Mouse (Mus musculus): ENCODE measurements at regions not wholly inside any gene's neighbourhood (a gene's known extent, or its start where the extent isn't known, plus 50 kb on each side); places are given as distances from the start of the nearest gene placed in this dataset.
"Not testable (repeated sequence)": the region's sequence is repeated elsewhere in the genome, so short reads cannot be mapped to it uniquely, and the experiment has no call there.

- not testable (repeated sequence) for H3K27ac ChIP-seq (ENCODE audit: low read length); H3K4me3 ChIP-seq (ENCODE audit: low read length); H3K9me3 ChIP-seq (ENCODE audit: control insufficient read depth, low read length); H3K9ac ChIP-seq (ENCODE audit: low read depth, low read length); H3K4me1 ChIP-seq (ENCODE audit: control insufficient read depth, insufficient read depth, low read length); H3K36me3 ChIP-seq (ENCODE audit: control insufficient read depth, insufficient read depth, low read length); H3K4me2 ChIP-seq (ENCODE audit: low read depth, low read length); ATAC-seq; H3K27me3 ChIP-seq (replicated peaks; ENCODE audit: control insufficient read depth, insufficient read depth, low read length)
- WGBS = 77% methylated on average over 14 of the region's 25 CpGs
Observed at GRCm38 (mm10) chr3:21049365-21049764, 682.4 kb upstream of the Agtr1b start.

- H3K9ac ChIP-seq (ENCODE audit: low read depth, low read length) = no peak overlapping the region
- no peak overlapping the region for H3K4me2 ChIP-seq (ENCODE audit: low read depth, low read length)
- H3K27me3 ChIP-seq (replicated peaks; ENCODE audit: control insufficient read depth, insufficient read depth, low read length) = no peaks in the 10 kb centered on the region
- H3K4me3 ChIP-seq (ENCODE audit: low read length) = no peak overlapping the region
- no peaks in the 10 kb centered on the region for H3K36me3 ChIP-seq (ENCODE audit: control insufficient read depth, insufficient read depth, low read length)
- H3K9me3 ChIP-seq (ENCODE audit: control insufficient read depth, low read length) = no peaks in the 10 kb centered on the region
- no peak for ATAC-seq
- no peak overlapping the region for H3K27ac ChIP-seq (ENCODE audit: low read length)
- WGBS = 81% methylated on average over 3 of the region's 3 CpGs
- no peaks in the 10 kb centered on the region for H3K4me1 ChIP-seq (ENCODE audit: control insufficient read depth, insufficient read depth, low read length)
Observed at GRCm38 (mm10) chr3:21045981-21046380, 679.0 kb upstream of the Agtr1b start.

DNA sequence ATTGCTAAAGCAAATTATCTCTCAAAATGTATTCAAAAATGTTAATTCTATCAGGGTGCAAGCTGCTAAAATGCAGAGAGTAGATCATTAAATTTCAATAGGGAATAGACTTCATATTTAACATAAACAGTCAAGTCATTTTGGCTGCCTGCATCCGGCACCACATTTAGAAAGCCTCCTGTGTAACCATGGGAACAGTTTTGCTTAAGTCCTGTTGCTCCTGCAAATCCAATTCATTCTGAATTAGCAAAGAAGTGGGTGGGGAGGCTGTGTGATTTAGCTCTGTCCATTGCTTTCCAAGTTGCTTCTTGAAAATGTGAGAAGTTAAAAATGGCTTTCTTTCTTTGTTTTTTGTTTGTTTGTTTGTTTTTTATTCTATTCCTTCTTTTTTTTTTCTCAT, 658.9 kb upstream of the Agtr1b start:
- WGBS = 42% methylated on average over 1 of the region's 1 CpGs

DNA sequence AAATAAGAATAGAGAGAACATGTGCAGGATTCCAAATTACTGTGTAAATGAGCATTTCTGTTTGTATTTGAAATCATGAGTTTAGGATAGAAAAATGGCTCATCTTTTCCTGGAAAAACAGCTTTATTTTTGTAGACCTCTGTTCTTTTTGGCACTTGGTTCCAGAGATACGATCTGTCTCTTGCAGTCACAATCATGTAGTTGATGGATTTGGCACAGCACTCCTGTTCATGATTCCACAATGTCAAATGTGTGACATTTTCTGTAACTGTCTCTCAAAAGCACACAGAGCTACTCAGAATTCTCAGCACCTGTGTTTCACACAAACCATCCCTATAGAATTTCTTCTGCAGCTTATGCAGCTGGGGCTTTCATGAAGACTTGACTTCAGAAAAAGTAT, 654.0 kb upstream of the Agtr1b start:
- H3K4me2 ChIP-seq (ENCODE audit: low read depth, low read length) = no peak overlapping the region
- no peak overlapping the region for H3K27ac ChIP-seq (ENCODE audit: low read length)
- H3K4me1 ChIP-seq (ENCODE audit: control insufficient read depth, insufficient read depth, low read length) = no peaks in the 10 kb centered on the region
- ATAC-seq = no peak
- no peak overlapping the region for H3K9ac ChIP-seq (ENCODE audit: low read depth, low read length)
- no peaks in the 10 kb centered on the region for H3K27me3 ChIP-seq (replicated peaks; ENCODE audit: control insufficient read depth, insufficient read depth, low read length)
- H3K9me3 ChIP-seq (ENCODE audit: control insufficient read depth, low read length) = no peaks in the 10 kb centered on the region
- no peaks in the 10 kb centered on the region for H3K36me3 ChIP-seq (ENCODE audit: control insufficient read depth, insufficient read depth, low read length)
- no peak overlapping the region for H3K4me3 ChIP-seq (ENCODE audit: low read length)
- WGBS = 72% methylated on average over 1 of the region's 1 CpGs

More for the DNA sequence above, 658.9 kb upstream of the Agtr1b start:
- no peaks in the 10 kb centered on the region for H3K9me3 ChIP-seq (ENCODE audit: control insufficient read depth, low read length)
- no peaks in the 10 kb centered on the region for H3K4me1 ChIP-seq (ENCODE audit: control insufficient read depth, insufficient read depth, low read length)
- no peak overlapping the region for H3K4me2 ChIP-seq (ENCODE audit: low read depth, low read length)
- no peak for ATAC-seq
- H3K4me3 ChIP-seq (ENCODE audit: low read length) = no peak overlapping the region
- H3K36me3 ChIP-seq (ENCODE audit: control insufficient read depth, insufficient read depth, low read length) = no peaks in the 10 kb centered on the region
- H3K27me3 ChIP-seq (replicated peaks; ENCODE audit: control insufficient read depth, insufficient read depth, low read length) = no peaks in the 10 kb centered on the region
- H3K27ac ChIP-seq (ENCODE audit: low read length) = no peak overlapping the region
- H3K9ac ChIP-seq (ENCODE audit: low read depth, low read length) = no peak overlapping the region

DNA sequence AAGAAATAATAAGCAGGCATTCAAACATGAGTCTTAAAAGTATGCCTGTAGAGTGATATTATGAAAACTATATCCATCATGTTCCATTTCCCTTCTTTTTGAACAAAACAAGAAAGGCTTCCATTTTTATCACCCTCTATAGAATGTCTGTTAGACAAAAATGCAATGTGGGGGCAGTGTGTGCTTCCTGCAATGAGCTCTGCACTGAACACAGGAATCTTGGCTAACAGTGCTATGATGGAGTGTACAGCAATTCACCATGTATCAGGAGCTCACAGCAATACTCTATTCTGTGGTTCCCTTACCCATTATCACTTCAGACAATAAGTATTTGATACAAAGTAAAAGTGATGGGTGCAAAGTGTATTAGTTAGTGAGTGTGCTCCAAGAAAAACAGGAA, 653.3 kb upstream of the Agtr1b start:
- no peaks in the 10 kb centered on the region for H3K9me3 ChIP-seq (ENCODE audit: control insufficient read depth, low read length)
- H3K27ac ChIP-seq (ENCODE audit: low read length) = no peak overlapping the region
- ATAC-seq = no peak
- H3K4me3 ChIP-seq (ENCODE audit: low read length) = no peak overlapping the region
- H3K36me3 ChIP-seq (ENCODE audit: control insufficient read depth, insufficient read depth, low read length) = no peaks in the 10 kb centered on the region
- H3K4me1 ChIP-seq (ENCODE audit: control insufficient read depth, insufficient read depth, low read length) = no peaks in the 10 kb centered on the region
- H3K27me3 ChIP-seq (replicated peaks; ENCODE audit: control insufficient read depth, insufficient read depth, low read length) = no peaks in the 10 kb centered on the region
- H3K9ac ChIP-seq (ENCODE audit: low read depth, low read length) = no peak overlapping the region
- no peak overlapping the region for H3K4me2 ChIP-seq (ENCODE audit: low read depth, low read length)

DNA sequence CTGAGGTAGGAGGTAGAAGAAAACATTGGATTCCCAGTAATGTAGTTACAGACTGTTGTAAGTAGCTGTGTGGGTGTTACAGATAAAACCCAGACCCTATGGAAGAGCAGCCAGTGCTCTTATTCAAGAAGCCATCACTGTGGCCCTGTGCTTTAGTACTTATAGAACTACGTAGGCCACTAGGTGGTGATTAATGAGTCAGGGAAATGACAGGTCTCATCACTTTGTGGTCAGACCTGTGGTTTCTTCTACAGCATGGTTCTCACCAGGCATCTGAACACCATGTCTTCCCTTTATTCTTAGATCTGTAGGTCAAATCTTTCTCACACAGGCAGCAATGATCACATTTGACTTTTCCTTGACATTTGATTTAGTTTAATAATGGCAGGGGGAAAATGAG, 642.7 kb upstream of the Agtr1b start:
- Histone ChIP-seq H3K4me3 (ENCODE audit: low read length) (no peak overlapping the region), H3K9ac (ENCODE audit: low read depth, low read length) (no peak overlapping the region), H3K36me3 (ENCODE audit: control insufficient read depth, insufficient read depth, low read length) (no peaks in the 10 kb centered on the region), H3K27ac (ENCODE audit: low read length) (no peak overlapping the region), H3K4me1 (ENCODE audit: control insufficient read depth, insufficient read depth, low read length) (no peaks in the 10 kb centered on the region), H3K9me3 (ENCODE audit: control insufficient read depth, low read length) (no peaks in the 10 kb centered on the region), H3K4me2 (ENCODE audit: low read depth, low read length) (no peak overlapping the region), H3K27me3 (replicated peaks; ENCODE audit: control insufficient read depth, insufficient read depth, low read length) (no peaks in the 10 kb centered on the region)
- 87% methylated on average over 1 of the region's 1 CpGs for WGBS
- no peak for ATAC-seq

- H3K27me3 ChIP-seq (replicated peaks; ENCODE audit: control insufficient read depth, insufficient read depth, low read length) = no peaks in the 10 kb centered on the region
- H3K9ac ChIP-seq (ENCODE audit: low read depth, low read length) = no peak overlapping the region
- H3K36me3 ChIP-seq (ENCODE audit: control insufficient read depth, insufficient read depth, low read length) = no peaks in the 10 kb centered on the region
- H3K9me3 ChIP-seq (ENCODE audit: control insufficient read depth, low read length) = no peaks in the 10 kb centered on the region
- H3K4me2 ChIP-seq (ENCODE audit: low read depth, low read length) = no peak overlapping the region
- no peaks in the 10 kb centered on the region for H3K4me1 ChIP-seq (ENCODE audit: control insufficient read depth, insufficient read depth, low read length)
- no peak for ATAC-seq
- H3K27ac ChIP-seq (ENCODE audit: low read length) = no peak overlapping the region
- H3K4me3 ChIP-seq (ENCODE audit: low read length) = no peak overlapping the region
Observed at GRCm38 (mm10) chr3:20998295-20998694, 631.3 kb upstream of the Agtr1b start.

GRCm38 (mm10) chr3:20989486-20989970, 622.6 kb upstream of the Agtr1b start:
- Histone ChIP-seq H3K4me2 (ENCODE audit: low read depth, low read length) (no peak overlapping the region), H3K4me1 (ENCODE audit: control insufficient read depth, insufficient read depth, low read length) (no peaks in the 10 kb centered on the region), H3K36me3 (ENCODE audit: control insufficient read depth, insufficient read depth, low read length) (no peaks in the 10 kb centered on the region), H3K27ac (ENCODE audit: low read length) (no peak overlapping the region), H3K27me3 (replicated peaks; ENCODE audit: control insufficient read depth, insufficient read depth, low read length) (no peaks in the 10 kb centered on the region), H3K9me3 (ENCODE audit: control insufficient read depth, low read length) (no peaks in the 10 kb centered on the region), H3K4me3 (ENCODE audit: low read length) (no peak overlapping the region), H3K9ac (ENCODE audit: low read depth, low read length) (no peak overlapping the region)
- WGBS = 60% methylated on average over 2 of the region's 2 CpGs
- no peak for ATAC-seq

- no peak for ATAC-seq
- Histone ChIP-seq H3K4me3 (ENCODE audit: low read length) (no peak overlapping the region), H3K9ac (ENCODE audit: low read depth, low read length) (no peak overlapping the region), H3K4me2 (ENCODE audit: low read depth, low read length) (no peak overlapping the region), H3K9me3 (ENCODE audit: control insufficient read depth, low read length) (no peaks in the 10 kb centered on the region), H3K4me1 (ENCODE audit: control insufficient read depth, insufficient read depth, low read length) (no peaks in the 10 kb centered on the region), H3K27me3 (replicated peaks; ENCODE audit: control insufficient read depth, insufficient read depth, low read length) (no peaks in the 10 kb centered on the region), H3K36me3 (ENCODE audit: control insufficient read depth, insufficient read depth, low read length) (no peaks in the 10 kb centered on the region), H3K27ac (ENCODE audit: low read length) (no peak overlapping the region)
- 17% methylated on average over 1 of the region's 1 CpGs for WGBS
Observed at GRCm38 (mm10) chr3:20986942-20987341, 620.0 kb upstream of the Agtr1b start.

GRCm38 (mm10) chr3:20986377-20986727, 619.4 kb upstream of the Agtr1b start:
- no peak for ATAC-seq
- Histone ChIP-seq H3K4me1 (ENCODE audit: control insufficient read depth, insufficient read depth, low read length) (no peaks in the 10 kb centered on the region), H3K36me3 (ENCODE audit: control insufficient read depth, insufficient read depth, low read length) (no peaks in the 10 kb centered on the region), H3K27ac (ENCODE audit: low read length) (no peak overlapping the region), H3K9me3 (ENCODE audit: control insufficient read depth, low read length) (no peaks in the 10 kb centered on the region), H3K4me2 (ENCODE audit: low read depth, low read length) (no peak overlapping the region), H3K9ac (ENCODE audit: low read depth, low read length) (no peak overlapping the region), H3K27me3 (replicated peaks; ENCODE audit: control insufficient read depth, insufficient read depth, low read length) (no peaks in the 10 kb centered on the region), H3K4me3 (ENCODE audit: low read length) (no peak overlapping the region)
- 8% methylated on average over 1 of the region's 1 CpGs for WGBS
